Mouse (Mus musculus): ENCODE results near the gene Olfr1221. TPM values are rescaled to one million over a fixed set of nuclear protein-coding genes. Genes with fewer than 3 reads are reported as not detected.

Gene Olfr1221
- total RNA-seq, 1 experiment: not detected

- no peaks in the 10 kb centered on the region for H3K4me1 ChIP-seq (ENCODE audit: control insufficient read depth in 2 of 2, insufficient read depth in 2 of 2, low read length in 2 of 2, poor library complexity in 1 of 2)
Measured at GRCm38 (mm10) chr2:89106735-89107134, 10.3 kb downstream of the Olfr1221 start, which contains the start of gene Olfr1220. TSS of gene Olfr1220 (minus strand) at chr2:89106835.

GRCm38 (mm10) chr2:89105651-89106050 lies 11.4 kb downstream of the Olfr1221 start:
- Histone ChIP-seq H3K4me3 (ENCODE audit: insufficient read depth in 1 of 2, low read depth in 1 of 2, low read length in 2 of 2, poor library complexity in 1 of 2, severe bottlenecking in 1 of 2) (no peak overlapping the region), H3K9ac (ENCODE audit: insufficient read depth, low read depth, low read length, poor library complexity, severe bottlenecking) (no peak overlapping the region), H3K4me1 (ENCODE audit: control insufficient read depth in 2 of 2, insufficient read depth in 2 of 2, low read length in 2 of 2, poor library complexity in 1 of 2) (no peaks in the 10 kb centered on the region), H3K9me3 (ENCODE audit: control insufficient read depth, insufficient read depth, low read depth, low read length) (no peaks in the 10 kb centered on the region), H3K36me3 (ENCODE audit: control insufficient read depth, insufficient read depth, low read length, poor library complexity, severe bottlenecking) (no peaks in the 10 kb centered on the region), H3K27ac (ENCODE audit: insufficient read depth, low read depth, low read length, poor library complexity, severe bottlenecking) (no peak overlapping the region)
- no peak for DNase-seq (ENCODE audit: low read depth, low spot score)
- in situ Hi-C loops (cut with MboI; ENCODE audit: low sequenced_read_pairs in 2 of 2, unreplicated experiment in 2 of 2): no loop called here
- TF ChIP-seq MAFK (IDR thresholded peaks at IDR 0.05; ENCODE audit: insufficient read depth, low read depth, low read length) (no peak), HCFC1 (IDR thresholded peaks at IDR 0.05; ENCODE audit: borderline replicate concordance, insufficient read depth, low read length) (no peak), CHD2 (IDR thresholded peaks at IDR 0.05; ENCODE audit: low read depth, low read length) (no peak), ZC3H11A (IDR thresholded peaks at IDR 0.05; ENCODE audit: borderline replicate concordance, low read depth, low read length) (no peak), ZNF384 (IDR thresholded peaks at IDR 0.05; ENCODE audit: low read depth, low read length) (no peak)

More at GRCm38 (mm10) chr2:89106735-89107134, 10.3 kb downstream of the Olfr1221 start, which contains the start of gene Olfr1220:
- in situ Hi-C loops (cut with MboI; ENCODE audit: low sequenced_read_pairs in 2 of 2, unreplicated experiment in 2 of 2): no loop called here
- no peak for TF ChIP-seq HCFC1 (IDR thresholded peaks at IDR 0.05; ENCODE audit: borderline replicate concordance, insufficient read depth, low read length)
- no peak for TF ChIP-seq CHD2 (IDR thresholded peaks at IDR 0.05; ENCODE audit: low read depth, low read length)
- no peak for TF ChIP-seq MAFK (IDR thresholded peaks at IDR 0.05; ENCODE audit: insufficient read depth, low read depth, low read length)
- H3K4me3 ChIP-seq (ENCODE audit: insufficient read depth in 1 of 2, low read depth in 1 of 2, low read length in 2 of 2, poor library complexity in 1 of 2, severe bottlenecking in 1 of 2): no peak within 1 kb of the TSS
- H3K9me3 ChIP-seq (ENCODE audit: control insufficient read depth, insufficient read depth, low read depth, low read length): no peaks in the 10 kb centered on the region
- H3K36me3 ChIP-seq (ENCODE audit: control insufficient read depth, insufficient read depth, low read length, poor library complexity, severe bottlenecking): no peaks in the 10 kb centered on the region
- no peak for DNase-seq (ENCODE audit: low read depth, low spot score)
- H3K27ac ChIP-seq (ENCODE audit: insufficient read depth, low read depth, low read length, poor library complexity, severe bottlenecking): no peak within 1 kb of the TSS
- H3K9ac ChIP-seq (ENCODE audit: insufficient read depth, low read depth, low read length, poor library complexity, severe bottlenecking): no peak within 1 kb of the TSS

GRCm38 (mm10) chr2:89093848-89094247 lies 23.2 kb downstream of the Olfr1221 start:
- no peak for TF ChIP-seq ZC3H11A (IDR thresholded peaks at IDR 0.05; ENCODE audit: borderline replicate concordance, low read depth, low read length)
- TF ChIP-seq ZNF384 (IDR thresholded peaks at IDR 0.05; ENCODE audit: low read depth, low read length): no peak
- no peak for TF ChIP-seq CHD2 (IDR thresholded peaks at IDR 0.05; ENCODE audit: low read depth, low read length)
- TF ChIP-seq MAFK (IDR thresholded peaks at IDR 0.05; ENCODE audit: insufficient read depth, low read depth, low read length): no peak
- no peak for TF ChIP-seq HCFC1 (IDR thresholded peaks at IDR 0.05; ENCODE audit: borderline replicate concordance, insufficient read depth, low read length)
- Histone ChIP-seq H3K9me3 (ENCODE audit: control insufficient read depth, insufficient read depth, low read depth, low read length) (no peaks in the 10 kb centered on the region), H3K4me1 (ENCODE audit: control insufficient read depth in 2 of 2, insufficient read depth in 2 of 2, low read length in 2 of 2, poor library complexity in 1 of 2) (no peaks in the 10 kb centered on the region), H3K36me3 (ENCODE audit: control insufficient read depth, insufficient read depth, low read length, poor library complexity, severe bottlenecking) (no peaks in the 10 kb centered on the region), H3K4me3 (ENCODE audit: insufficient read depth in 1 of 2, low read depth in 1 of 2, low read length in 2 of 2, poor library complexity in 1 of 2, severe bottlenecking in 1 of 2) (no peak overlapping the region), H3K27ac (ENCODE audit: insufficient read depth, low read depth, low read length, poor library complexity, severe bottlenecking) (no peak overlapping the region), H3K9ac (ENCODE audit: insufficient read depth, low read depth, low read length, poor library complexity, severe bottlenecking) (no peak overlapping the region)
- DNase-seq (ENCODE audit: low read depth, low spot score): no peak
- in situ Hi-C loops (cut with MboI; ENCODE audit: low sequenced_read_pairs in 2 of 2, unreplicated experiment in 2 of 2): no loop called here

- no peaks in the 10 kb centered on the region for H3K4me1 ChIP-seq (ENCODE audit: control insufficient read depth in 2 of 2, insufficient read depth in 2 of 2, low read length in 2 of 2, poor library complexity in 1 of 2)
- no peak within 1 kb of the TSS for H3K9ac ChIP-seq (ENCODE audit: insufficient read depth, low read depth, low read length, poor library complexity, severe bottlenecking)
- DNase-seq (ENCODE audit: low read depth, low spot score): no peak
- H3K27ac ChIP-seq (ENCODE audit: insufficient read depth, low read depth, low read length, poor library complexity, severe bottlenecking): no peak within 1 kb of the TSS
- H3K4me3 ChIP-seq (ENCODE audit: insufficient read depth in 1 of 2, low read depth in 1 of 2, low read length in 2 of 2, poor library complexity in 1 of 2, severe bottlenecking in 1 of 2): no peak within 1 kb of the TSS
- TF ChIP-seq CHD2 (IDR thresholded peaks at IDR 0.05; ENCODE audit: low read depth, low read length) (no peak), HCFC1 (IDR thresholded peaks at IDR 0.05; ENCODE audit: borderline replicate concordance, insufficient read depth, low read length) (no peak), MAFK (IDR thresholded peaks at IDR 0.05; ENCODE audit: insufficient read depth, low read depth, low read length) (no peak), ZNF384 (IDR thresholded peaks at IDR 0.05; ENCODE audit: low read depth, low read length) (no peak), ZC3H11A (IDR thresholded peaks at IDR 0.05; ENCODE audit: borderline replicate concordance, low read depth, low read length) (no peak)
- no peaks in the 10 kb centered on the region for H3K9me3 ChIP-seq (ENCODE audit: control insufficient read depth, insufficient read depth, low read depth, low read length)
- in situ Hi-C loops (cut with MboI; ENCODE audit: low sequenced_read_pairs in 2 of 2, unreplicated experiment in 2 of 2): no loop called here
- no peaks in the 10 kb centered on the region for H3K36me3 ChIP-seq (ENCODE audit: control insufficient read depth, insufficient read depth, low read length, poor library complexity, severe bottlenecking)
Measured at GRCm38 (mm10) chr2:89083413-89083812, 33.7 kb downstream of the Olfr1221 start, which contains the start of gene Olfr1219. TSS of gene Olfr1219 (minus strand) at chr2:89083513.

GRCm38 (mm10) chr2:89081487-89081886 lies 35.6 kb downstream of the Olfr1221 start:
- no peak for DNase-seq (ENCODE audit: low read depth, low spot score)
- in situ Hi-C loops (cut with MboI; ENCODE audit: low sequenced_read_pairs in 2 of 2, unreplicated experiment in 2 of 2): no loop called here

More at GRCm38 (mm10) chr2:89081487-89081886, 35.6 kb downstream of the Olfr1221 start:
- H3K27ac ChIP-seq (ENCODE audit: insufficient read depth, low read depth, low read length, poor library complexity, severe bottlenecking): no peak overlapping the region
- no peaks in the 10 kb centered on the region for H3K9me3 ChIP-seq (ENCODE audit: control insufficient read depth, insufficient read depth, low read depth, low read length)
- H3K36me3 ChIP-seq (ENCODE audit: control insufficient read depth, insufficient read depth, low read length, poor library complexity, severe bottlenecking): no peaks in the 10 kb centered on the region
- H3K4me1 ChIP-seq (ENCODE audit: control insufficient read depth in 2 of 2, insufficient read depth in 2 of 2, low read length in 2 of 2, poor library complexity in 1 of 2): no peaks in the 10 kb centered on the region
- H3K9ac ChIP-seq (ENCODE audit: insufficient read depth, low read depth, low read length, poor library complexity, severe bottlenecking): no peak overlapping the region
- H3K4me3 ChIP-seq (ENCODE audit: insufficient read depth in 1 of 2, low read depth in 1 of 2, low read length in 2 of 2, poor library complexity in 1 of 2, severe bottlenecking in 1 of 2): no peak overlapping the region
- TF ChIP-seq HCFC1 (IDR thresholded peaks at IDR 0.05; ENCODE audit: borderline replicate concordance, insufficient read depth, low read length) (no peak), MAFK (IDR thresholded peaks at IDR 0.05; ENCODE audit: insufficient read depth, low read depth, low read length) (no peak), CHD2 (IDR thresholded peaks at IDR 0.05; ENCODE audit: low read depth, low read length) (no peak), ZC3H11A (IDR thresholded peaks at IDR 0.05; ENCODE audit: borderline replicate concordance, low read depth, low read length) (no peak), ZNF384 (IDR thresholded peaks at IDR 0.05; ENCODE audit: low read depth, low read length) (no peak)

All from ES-E14 (cell line).